9 mouse cellular contexts compared by ENCODE assay signal in genomic region chr17:44618691-44619090, GRCm38 (mm10).
DNase-seq lines count a peak whose midpoint lies in the region; ATAC-seq lines count a peak whose summit lies in the region.
"Had no signal": no experiment of that assay in that cellular context is flagged by ENCODE, and none has a peak within 500 bp of the region (broad histone marks: within the 10 kb centered on the region; RNA-seq: fewer than 3 reads in every experiment).

No protein-coding gene starts in this region.

- H3K4me3 ChIP-seq in kidney, embryonic 14.5 days (ENCODE audit: low read length) = peak overlapping the region; percentile 9; the same call in 1 of the 2 replicates
- no peak overlapping the region for H3K4me3 ChIP-seq in liver, embryonic 12.5 days
- H3K4me3 ChIP-seq: liver, embryonic 15.5 days had no signal

- peak overlapping the region; percentile 41 for H3K4me2 ChIP-seq in kidney, embryonic 14.5 days (replicated peaks; ENCODE audit: low read depth, low read length)
- H3K4me2 ChIP-seq in liver, embryonic 12.5 days = no peak overlapping the region
- H3K4me2 ChIP-seq: liver, embryonic 15.5 days had no signal

- DNase-seq in frontal cortex, postnatal 14 days (ENCODE audit: low spot score in 2 of 2) = no peak
- DNase-seq in CD4-positive helper T cell, adult 2 months (ENCODE audit: low read depth, low spot score) = peak; percentile 30
- peak; percentile 56 to 75 for DNase-seq in cerebellum, postnatal 25 days
- peak; percentile 48 for DNase-seq in lung, postnatal 4 days

- peaks cover 8% of the 10 kb centered on the region; the same call in 1 of the 2 replicates for H3K4me1 ChIP-seq in kidney, embryonic 14.5 days (ENCODE audit: control insufficient read depth, insufficient read depth, low read length)
- H3K4me1 ChIP-seq in liver, embryonic 12.5 days = no peaks in the 10 kb centered on the region
- H3K4me1 ChIP-seq: liver, embryonic 15.5 days had no signal

- H3K27ac ChIP-seq in kidney, embryonic 14.5 days (ENCODE audit: low read depth, low read length) = no peak overlapping the region
- no peak overlapping the region for H3K27ac ChIP-seq in liver, embryonic 12.5 days
- H3K27ac ChIP-seq: liver, embryonic 15.5 days had no signal

- 0 out of 2 replicates have a peak, but pooled peaks have one; percentile 15 for ATAC-seq in frontal cortex, adult (ENCODE audit: low TSS enrichment)
- no peak for ATAC-seq in kidney, embryonic 14.5 days (ENCODE audit: low FRiP score, low TSS enrichment)
- no peak for ATAC-seq in inflammation-experienced regulatory T-cells, adult 6 months
- ATAC-seq in liver, embryonic 12.5 days = no peak

- H3K27me3 ChIP-seq in kidney, embryonic 14.5 days (ENCODE audit: control insufficient read depth, insufficient read depth, low read length) = no peaks in the 10 kb centered on the region
- H3K27me3 ChIP-seq in liver, embryonic 12.5 days (replicated peaks) = no peaks in the 10 kb centered on the region

- WGBS in kidney, embryonic 14.5 days = 23% methylated on average over 11 of the region's 11 CpGs
- 55% methylated on average over 11 of the region's 11 CpGs for WGBS in liver, embryonic 12.5 days (ENCODE audit: insufficient replicate concordance)

- H3K9me3 ChIP-seq in kidney, embryonic 14.5 days (ENCODE audit: control insufficient read depth, low read length) = no peaks in the 10 kb centered on the region
- no peaks in the 10 kb centered on the region for H3K9me3 ChIP-seq in liver, embryonic 12.5 days (replicated peaks)
- H3K9me3 ChIP-seq: liver, embryonic 15.5 days had no signal

- no peak overlapping the region for H3K9ac ChIP-seq in kidney, embryonic 14.5 days (ENCODE audit: low read depth, low read length)
- H3K9ac ChIP-seq in liver, embryonic 12.5 days = no peak overlapping the region; the same call in 1 of the 2 replicates
- H3K9ac ChIP-seq: liver, embryonic 15.5 days had no signal

- no peaks in the 10 kb centered on the region for H3K36me3 ChIP-seq in kidney, embryonic 14.5 days (ENCODE audit: control insufficient read depth, insufficient read depth, low read length)
- H3K36me3 ChIP-seq in liver, embryonic 12.5 days = no peaks in the 10 kb centered on the region
- H3K36me3 ChIP-seq: liver, embryonic 15.5 days had no signal

Comparison
In these comparisons a context has a peak if more than half of its experiments do, and no peak if none do; other contexts are left out.
1. DNase-seq: peak in CD4-positive helper T cell, adult 2 months (single experiment), cerebellum, postnatal 25 days (2 of 2) and lung, postnatal 4 days (2 of 2); none in frontal cortex, postnatal 14 days (0 of 2).